Mouse (Mus musculus) erythroblast, embryonic 14.5 days (primary cell): Measurements from ENCODE around the gene Col23a1.

Experiments used
- GATA1 ChIP-seq: IDR thresholded peaks from 2 replicates; pipeline ENCODE4 v1.6.1; 2012; ENCODE audit warnings: low read length, inconsistent platforms, mixed read lengths
- TAL1 ChIP-seq: IDR thresholded peaks from 3 replicates; pipeline ENCODE4 v1.6.1; 2012; ENCODE audit warnings: low read length, inconsistent platforms, mixed read lengths

GRCm38 (mm10) chr11:51593849-51594248, 304.1 kb downstream of the Col23a1 start:
- TF ChIP-seq GATA1 = no peak
- no peak for TF ChIP-seq TAL1
